Mouse (Mus musculus) kidney, embryonic 16.5 days (tissue): ENCODE data around the gene Crmp1. TPM values are rescaled to one million over a fixed set of nuclear protein-coding genes. Genes with fewer than 3 reads are reported as not detected.

Experiments
- ATAC-seq: fragments of 200-750 bp; cut with Nextera tagmentation; 2 replicates; pipeline ENCODE4 v1.8.0; 2017; ENCODE audit warnings: moderate TSS enrichment; ENCODE audit not compliant: low FRiP score, low TSS enrichment
- H3K27ac ChIP-seq: fragments of 300-500 bp; sonication (generic); 2 replicates; pipeline ENCODE4 v1.5.1; 2014; ENCODE audit warnings: low read length
- H3K27me3 ChIP-seq: fragments of 300-500 bp; sonication (generic); 2 replicates; pipeline ENCODE4 v1.6.1; 2014; ENCODE audit warnings: low read length, control low read depth, mixed read lengths; ENCODE audit not compliant: insufficient read depth
- H3K36me3 ChIP-seq: fragments of 300-500 bp; sonication (generic); 2 replicates; pipeline ENCODE4 v1.6.1; 2014; ENCODE audit warnings: low read length, control low read depth, mixed read lengths; ENCODE audit not compliant: insufficient read depth
- H3K4me1 ChIP-seq: fragments of 300-500 bp; sonication (generic); 2 replicates; pipeline ENCODE4 v1.6.1; 2014; ENCODE audit warnings: low read length, control low read depth, mixed read lengths; ENCODE audit not compliant: insufficient read depth
- H3K4me2 ChIP-seq: fragments of 300-500 bp; sonication (generic); replicated peaks from 2 replicates; pipeline ENCODE4 v1.6.1; 2014; ENCODE audit warnings: low read depth, low read length
- H3K4me3 ChIP-seq: fragments of 300-500 bp; sonication (generic); 2 replicates; pipeline ENCODE4 v1.5.1; 2014; ENCODE audit warnings: mild to moderate bottlenecking, low read length
- H3K9ac ChIP-seq: fragments of 300-500 bp; sonication (generic); replicated peaks from 2 replicates; pipeline ENCODE4 v1.6.1; 2014; ENCODE audit warnings: low read length
- H3K9me3 ChIP-seq: fragments of 300-500 bp; sonication (generic); 2 replicates; pipeline ENCODE4 v1.6.1; 2016; ENCODE audit warnings: low read length, control low read depth
- WGBS: fragments of 180-500 bp; shearing (Covaris S2); extraction: QIAGEN DNeasy Blood & Tissue Kit; methylation state at CpG from one replicate; pipeline ENCODE4 v1.1.7; 2014; 5-methylcytosine and 5-hydroxymethylcytosine counted together
- polyA plus RNA-seq: library from polyadenylated mRNA; unstranded; fragments of >200 nt; fragmentation: Nextera tagmentation; extraction: Ambion mirVana; gene quantifications from 2 replicates; pipeline ENCODE4 v1.2.1, GENCODE M21; 2015

Gene Crmp1
- polyA plus RNA-seq, 1 experiment from 2014 or later: 9.8 TPM

DNA sequence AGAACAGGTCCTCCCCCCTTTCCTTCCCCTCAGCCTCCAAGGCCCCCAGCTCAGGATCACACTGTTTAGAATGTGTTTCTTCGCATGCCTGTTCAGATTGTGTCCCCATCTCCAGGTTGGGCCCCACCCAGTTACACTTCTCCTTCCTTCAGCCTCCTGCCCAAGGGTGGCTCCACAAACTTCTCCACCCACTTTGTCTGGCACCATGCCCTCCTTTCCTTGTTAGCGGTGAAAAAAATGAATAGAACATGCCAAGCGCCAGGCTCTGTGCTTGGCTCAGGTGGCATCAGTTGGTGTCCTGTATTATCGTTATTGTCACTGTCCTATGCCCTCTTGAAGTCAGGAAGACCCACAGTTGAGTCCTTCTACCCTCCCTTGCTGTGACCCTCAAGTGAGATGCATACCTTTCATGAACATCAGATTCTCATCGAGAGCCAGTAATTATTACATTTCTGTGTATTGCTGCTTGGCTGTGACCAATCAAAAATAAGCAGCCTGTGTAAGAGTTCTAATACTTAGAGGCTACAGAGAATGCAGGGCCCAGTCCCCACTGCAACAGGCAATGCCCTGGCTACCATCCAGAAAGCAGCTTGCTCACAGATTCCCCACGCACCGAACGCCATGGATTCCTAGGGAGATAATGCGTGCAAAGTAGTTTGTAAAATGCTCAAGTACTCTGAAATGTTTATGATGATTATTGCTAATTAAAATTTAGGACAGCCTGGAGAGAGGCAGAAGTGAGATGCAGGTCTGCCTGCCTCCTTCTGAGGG lies 28.6 kb upstream of the Crmp1 start:
- H3K4me2 ChIP-seq: no peak overlapping the region
- 87% methylated on average over 9 of the region's 9 CpGs for WGBS
- no peak overlapping the region for H3K27ac ChIP-seq
- ATAC-seq: no peak
- no peaks in the 10 kb centered on the region for H3K36me3 ChIP-seq
- no peaks in the 10 kb centered on the region for H3K4me1 ChIP-seq
- no peaks in the 10 kb centered on the region for H3K9me3 ChIP-seq
- no peak overlapping the region for H3K9ac ChIP-seq
- H3K27me3 ChIP-seq: no peaks in the 10 kb centered on the region
- no peak overlapping the region for H3K4me3 ChIP-seq

DNA sequence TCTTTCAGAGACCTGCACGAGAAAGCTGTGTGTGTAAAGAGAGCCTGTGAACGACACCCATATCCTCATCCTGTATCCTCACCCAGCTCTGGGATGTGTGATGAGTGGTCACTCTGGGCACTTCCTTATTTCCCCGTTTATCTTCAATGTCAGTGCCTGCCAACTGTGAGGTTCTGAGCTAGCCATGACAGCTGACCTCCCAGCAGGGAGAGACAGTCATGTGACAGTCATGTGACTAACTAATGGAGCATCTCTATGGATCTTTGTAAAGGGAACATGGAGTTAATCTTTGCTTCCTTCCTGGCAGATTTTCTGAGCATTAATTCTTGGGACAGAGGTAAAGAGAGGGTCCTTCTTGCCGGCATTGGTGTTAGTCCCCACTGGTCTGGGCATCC lies 28.0 kb upstream of the Crmp1 start:
- Histone ChIP-seq H3K27ac (no peak overlapping the region), H3K9me3 (no peaks in the 10 kb centered on the region), H3K9ac (no peak overlapping the region), H3K4me3 (no peak overlapping the region), H3K4me2 (no peak overlapping the region), H3K27me3 (no peaks in the 10 kb centered on the region), H3K4me1 (no peaks in the 10 kb centered on the region), H3K36me3 (no peaks in the 10 kb centered on the region)
- ATAC-seq: no peak
- 82% methylated on average over 4 of the region's 4 CpGs for WGBS

DNA sequence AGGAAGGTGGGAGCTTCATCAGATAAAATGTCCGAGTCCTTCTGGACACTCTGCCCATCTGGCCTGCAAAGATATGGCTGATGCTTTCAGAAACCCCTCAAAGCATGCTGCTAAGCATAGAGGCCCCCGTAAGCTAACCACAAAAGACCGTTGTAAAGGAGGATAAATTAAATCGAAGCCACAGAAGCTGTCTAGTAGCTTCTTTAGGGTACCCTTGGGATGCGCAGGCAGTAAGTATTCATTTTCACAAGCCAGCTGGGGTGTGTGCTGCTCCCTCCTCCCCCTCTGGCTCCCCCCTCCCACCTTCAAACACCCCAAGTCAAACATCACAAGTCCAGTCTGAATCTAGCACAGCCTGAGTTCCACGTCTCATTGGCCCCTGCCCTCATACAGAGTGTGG lies 27.1 kb upstream of the Crmp1 start:
- H3K9ac ChIP-seq: no peak overlapping the region
- H3K27me3 ChIP-seq: no peaks in the 10 kb centered on the region
- H3K27ac ChIP-seq: no peak overlapping the region
- WGBS: 64% methylated on average over 6 of the region's 6 CpGs
- H3K4me1 ChIP-seq: no peaks in the 10 kb centered on the region
- no peak overlapping the region for H3K4me2 ChIP-seq
- no peaks in the 10 kb centered on the region for H3K9me3 ChIP-seq
- ATAC-seq: no peak
- no peak overlapping the region for H3K4me3 ChIP-seq
- H3K36me3 ChIP-seq: no peaks in the 10 kb centered on the region

DNA sequence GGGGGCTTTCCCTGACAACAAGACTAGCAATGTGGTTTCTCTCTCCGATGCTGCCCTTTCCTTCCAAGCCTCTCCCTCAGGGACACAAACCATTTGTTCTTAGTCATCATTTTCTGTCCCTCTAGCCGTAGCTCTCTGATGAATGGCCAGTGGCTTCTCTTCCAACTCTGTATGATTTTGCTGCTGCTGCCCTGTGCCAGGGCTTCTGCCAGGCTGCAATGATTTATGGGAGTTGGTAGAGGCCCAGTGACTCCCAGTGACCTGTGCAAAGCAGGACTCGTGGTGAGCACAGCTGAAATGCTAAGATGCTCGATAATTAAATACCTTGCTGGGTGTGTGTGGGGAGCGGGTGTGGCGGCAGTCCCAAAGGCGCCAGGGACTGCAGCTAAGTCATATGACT lies 26.5 kb upstream of the Crmp1 start:
- Histone ChIP-seq H3K9me3 (no peaks in the 10 kb centered on the region), H3K4me1 (no peaks in the 10 kb centered on the region), H3K27ac (no peak overlapping the region), H3K4me3 (no peak overlapping the region), H3K9ac (no peak overlapping the region), H3K36me3 (no peaks in the 10 kb centered on the region), H3K27me3 (no peaks in the 10 kb centered on the region), H3K4me2 (no peak overlapping the region)
- WGBS: 78% methylated on average over 7 of the region's 7 CpGs
- no peak for ATAC-seq

DNA sequence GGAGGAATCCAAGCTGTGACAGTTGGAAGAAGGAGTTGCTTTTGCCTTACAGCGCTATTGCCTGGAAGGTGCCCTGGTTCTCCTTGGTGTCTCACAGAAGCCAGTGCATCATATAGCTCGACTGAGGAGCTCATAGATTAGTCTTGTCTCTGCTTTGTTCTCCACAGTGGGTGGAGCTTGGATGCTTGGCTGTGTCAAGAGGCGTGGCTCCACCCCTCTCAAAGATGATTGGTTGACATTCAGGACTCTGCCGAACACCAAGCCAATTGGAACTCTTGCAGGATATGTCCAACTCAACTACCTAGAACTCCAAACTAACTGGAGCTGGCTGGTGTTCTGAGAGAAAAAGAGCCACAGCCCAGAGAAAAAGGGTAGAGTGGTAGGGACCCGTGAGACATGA lies 22.1 kb upstream of the Crmp1 start:
- Histone ChIP-seq H3K9me3 (no peaks in the 10 kb centered on the region), H3K27me3 (no peaks in the 10 kb centered on the region), H3K4me3 (no peak overlapping the region), H3K36me3 (no peaks in the 10 kb centered on the region), H3K4me2 (no peak overlapping the region), H3K27ac (no peak overlapping the region), H3K4me1 (no peaks in the 10 kb centered on the region), H3K9ac (no peak overlapping the region)
- WGBS: 49% methylated on average over 5 of the region's 5 CpGs
- no peak for ATAC-seq

DNA sequence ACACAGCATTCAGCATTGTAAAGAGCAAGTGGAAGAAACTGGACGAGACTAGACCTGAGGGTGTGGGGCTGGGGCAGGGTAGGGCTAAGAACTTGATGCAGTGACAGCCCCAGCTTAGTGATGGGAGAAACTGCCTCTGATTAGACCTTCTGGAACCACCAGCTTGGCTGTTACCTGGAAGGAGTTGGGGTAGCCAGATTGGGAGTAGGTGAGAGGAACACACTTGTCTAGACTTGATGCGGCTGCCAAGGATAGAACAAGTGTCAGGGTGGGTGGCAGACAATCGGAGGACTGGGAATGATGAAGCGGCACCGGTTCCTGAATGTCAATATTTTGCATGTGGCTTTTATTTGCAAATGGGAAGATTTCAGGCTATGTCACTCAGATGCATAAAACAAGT lies 21.2 kb upstream of the Crmp1 start:
- no peaks in the 10 kb centered on the region for H3K4me1 ChIP-seq
- H3K9me3 ChIP-seq: no peaks in the 10 kb centered on the region
- no peak overlapping the region for H3K9ac ChIP-seq
- ATAC-seq: no peak
- H3K4me3 ChIP-seq: no peak overlapping the region
- WGBS: 88% methylated on average over 5 of the region's 5 CpGs
- H3K4me2 ChIP-seq: no peak overlapping the region
- no peak overlapping the region for H3K27ac ChIP-seq
- H3K27me3 ChIP-seq: no peaks in the 10 kb centered on the region
- H3K36me3 ChIP-seq: no peaks in the 10 kb centered on the region

DNA sequence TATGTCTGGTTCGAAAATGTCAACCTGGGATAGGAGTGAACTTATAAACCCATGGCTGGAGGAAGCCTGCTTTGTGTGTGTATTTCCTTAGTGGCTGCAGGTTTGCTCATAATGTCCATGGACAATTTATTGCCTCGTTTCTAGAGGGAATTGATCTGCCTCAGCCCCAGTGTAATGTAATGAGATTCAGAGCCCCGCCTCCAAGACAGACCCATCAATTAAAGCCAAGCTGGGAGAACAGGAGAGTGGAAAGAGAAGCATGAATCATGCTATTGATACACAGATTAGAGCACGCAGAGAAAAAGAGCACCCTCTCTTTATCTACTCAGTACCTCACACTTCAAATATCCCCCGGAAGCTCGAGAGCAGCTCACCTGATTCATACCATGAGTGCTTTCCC lies 20.2 kb upstream of the Crmp1 start:
- no peaks in the 10 kb centered on the region for H3K36me3 ChIP-seq
- no peak overlapping the region for H3K9ac ChIP-seq
- 44% methylated on average over 6 of the region's 6 CpGs for WGBS
- H3K4me2 ChIP-seq: no peak overlapping the region
- no peak for ATAC-seq
- H3K4me1 ChIP-seq: no peaks in the 10 kb centered on the region
- no peak overlapping the region for H3K27ac ChIP-seq
- H3K4me3 ChIP-seq: no peak overlapping the region
- no peaks in the 10 kb centered on the region for H3K9me3 ChIP-seq
- no peaks in the 10 kb centered on the region for H3K27me3 ChIP-seq

DNA sequence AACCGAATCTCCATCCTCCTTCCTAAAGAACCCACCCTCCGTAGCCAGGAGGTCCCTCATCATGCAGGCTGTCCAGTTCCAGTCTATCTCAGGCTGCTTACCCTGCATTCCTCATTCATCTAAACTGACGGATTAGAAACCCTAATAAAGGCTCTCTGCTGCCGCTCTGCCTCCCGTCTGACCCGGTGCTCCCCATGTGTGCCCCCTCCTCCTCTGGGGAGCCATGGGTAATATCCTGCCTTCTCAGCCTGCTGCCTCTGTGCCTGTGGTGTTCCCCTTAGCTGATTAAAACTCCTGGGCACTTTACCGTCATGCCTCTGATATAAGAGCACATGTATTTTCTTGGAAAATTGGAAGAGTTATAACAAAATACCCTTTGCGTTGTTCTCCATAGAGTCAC lies 19.4 kb upstream of the Crmp1 start:
- no peak overlapping the region for H3K27ac ChIP-seq

DNA sequence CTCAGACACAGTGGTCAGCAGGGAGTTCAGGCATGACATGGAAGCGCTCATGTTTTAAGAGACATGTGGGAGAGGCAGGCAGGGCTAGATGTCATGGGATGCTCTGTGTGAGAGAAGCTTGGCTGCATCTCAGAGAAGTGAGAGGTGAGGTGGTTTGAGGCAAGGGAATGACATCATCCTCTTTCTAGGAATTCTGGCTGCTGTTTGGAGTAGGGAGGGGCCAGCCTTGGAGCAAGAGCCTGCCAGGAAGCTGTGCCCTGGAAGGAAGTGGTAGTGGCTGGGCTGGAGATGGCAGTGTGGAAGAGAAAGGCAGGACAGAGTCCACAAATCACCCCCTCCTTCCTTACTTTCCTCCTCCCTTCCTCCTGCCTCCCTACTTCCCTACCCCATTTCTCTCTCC lies 16.0 kb upstream of the Crmp1 start:
- WGBS: 62% methylated on average over 1 of the region's 1 CpGs
- Histone ChIP-seq H3K4me3 (no peak overlapping the region), H3K4me1 (no peaks in the 10 kb centered on the region), H3K9me3 (no peaks in the 10 kb centered on the region), H3K9ac (no peak overlapping the region), H3K36me3 (no peaks in the 10 kb centered on the region), H3K27ac (no peak overlapping the region), H3K27me3 (no peaks in the 10 kb centered on the region), H3K4me2 (no peak overlapping the region)
- ATAC-seq: no peak

More for the DNA sequence above, 19.4 kb upstream of the Crmp1 start:
- H3K36me3 ChIP-seq: no peaks in the 10 kb centered on the region
- no peak overlapping the region for H3K9ac ChIP-seq
- H3K4me2 ChIP-seq: no peak overlapping the region
- no peaks in the 10 kb centered on the region for H3K9me3 ChIP-seq
- no peaks in the 10 kb centered on the region for H3K4me1 ChIP-seq
- no peak for ATAC-seq
- no peak overlapping the region for H3K4me3 ChIP-seq
- no peaks in the 10 kb centered on the region for H3K27me3 ChIP-seq
- WGBS: 49% methylated on average over 8 of the region's 8 CpGs

DNA sequence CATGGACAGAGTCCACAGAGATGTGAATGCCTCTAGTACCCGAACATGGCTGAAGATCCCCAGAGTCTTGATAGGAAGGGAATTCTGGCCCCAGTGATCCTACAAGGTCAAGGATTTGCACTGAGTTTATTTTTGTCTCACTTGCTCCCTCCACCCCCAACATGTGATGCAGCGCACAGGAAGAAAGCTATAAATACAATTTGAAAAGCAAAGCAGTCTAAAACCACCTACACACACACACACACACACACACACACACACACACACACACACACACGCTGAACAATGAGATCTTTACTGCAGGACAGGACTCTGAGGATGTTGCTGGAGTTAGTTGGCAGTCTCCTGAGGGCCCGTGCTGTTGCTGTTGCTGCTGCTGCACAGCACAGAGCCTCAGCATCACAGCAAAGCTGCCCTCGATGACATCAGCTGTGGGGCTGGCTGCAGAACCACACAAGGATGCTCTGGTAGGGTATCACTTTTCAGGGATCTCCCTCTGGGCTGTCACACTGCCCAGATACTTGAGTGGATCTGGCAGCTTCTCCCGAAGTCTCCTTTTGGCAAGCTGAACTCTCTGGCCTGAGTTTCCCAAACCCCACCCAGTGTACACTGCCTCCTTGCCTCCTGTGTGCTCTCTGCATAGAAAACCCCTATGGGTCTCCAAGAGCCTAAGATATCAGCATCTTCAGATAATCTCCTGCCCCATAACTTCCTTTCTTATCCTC lies 13.6 kb upstream of the Crmp1 start:
- WGBS: 30% methylated on average over 6 of the region's 6 CpGs
- Histone ChIP-seq H3K27ac (no peak overlapping the region), H3K4me1 (no peaks in the 10 kb centered on the region), H3K36me3 (no peaks in the 10 kb centered on the region), H3K9me3 (no peaks in the 10 kb centered on the region), H3K4me3 (no peak overlapping the region), H3K27me3 (no peaks in the 10 kb centered on the region; the same call in 1 of the 2 replicates), H3K9ac (no peak overlapping the region), H3K4me2 (no peak overlapping the region)
- ATAC-seq: no peak
